Mouse (Mus musculus) lung, postnatal 0 days (tissue): ENCODE data around the gene Usf3. TPM values are rescaled to one million over a fixed set of nuclear protein-coding genes. Genes with fewer than 3 reads are reported as not detected.

Experiments
- ATAC-seq: fragments of 200-750 bp; cut with Nextera tagmentation; 2 replicates; pipeline ENCODE4 v1.8.0; 2017; ENCODE audit warnings: moderate library complexity
- DNase-seq: peaks from one replicate; pipeline ENCODE4 v3.0.0-alpha.2; 2016; ENCODE audit warnings: low spot score
- H3K27ac ChIP-seq: fragments of 300-500 bp; sonication (generic); 2 replicates; pipeline ENCODE4 v1.5.1; 2014; ENCODE audit warnings: antibody characterized with exemption, mild to moderate bottlenecking, low read length, mixed read lengths
- H3K27me3 ChIP-seq: fragments of 300-500 bp; sonication (generic); replicated peaks from 2 replicates; pipeline ENCODE4 v1.6.1; 2014; ENCODE audit warnings: low read length, mixed read lengths; ENCODE audit not compliant: insufficient read depth
- H3K36me3 ChIP-seq: fragments of 300-500 bp; sonication (generic); 2 replicates; pipeline ENCODE4 v1.6.1; 2014; ENCODE audit warnings: low read length, mixed read lengths; ENCODE audit not compliant: insufficient read depth
- H3K4me1 ChIP-seq: fragments of 300-500 bp; sonication (generic); 2 replicates; pipeline ENCODE4 v1.6.1; 2014; ENCODE audit warnings: antibody characterized with exemption, low read depth, low read length, mixed read lengths; ENCODE audit not compliant: insufficient read depth
- H3K4me2 ChIP-seq: fragments of 300-500 bp; sonication (generic); replicated peaks from 2 replicates; pipeline ENCODE4 v1.6.1; 2014; ENCODE audit warnings: low read depth, mild to moderate bottlenecking, low read length, moderate library complexity, mixed read lengths
- H3K4me3 ChIP-seq: fragments of 300-500 bp; sonication (generic); 2 replicates; pipeline ENCODE4 v1.5.1; 2014; ENCODE audit warnings: low read depth, low read length
- H3K9ac ChIP-seq: fragments of 300-500 bp; sonication (generic); replicated peaks from 2 replicates; pipeline ENCODE4 v1.6.1; 2014; ENCODE audit warnings: low read depth, mild to moderate bottlenecking
- H3K9me3 ChIP-seq: fragments of 300-500 bp; sonication (generic); 2 replicates; pipeline ENCODE4 v1.6.1; 2016; ENCODE audit warnings: low read length, mixed read lengths
- CTCF ChIP-seq: IDR thresholded peaks from 2 replicates; pipeline ENCODE4 v1.5.1; 2016; ENCODE audit warnings: antibody characterized with exemption, mild to moderate bottlenecking
- EP300 ChIP-seq: IDR thresholded peaks from 2 replicates; pipeline ENCODE4 v1.6.1; 2016; ENCODE audit warnings: antibody characterized with exemption, mild to moderate bottlenecking, control low read depth
- WGBS: fragments of 180-500 bp; shearing (Covaris S2); extraction: QIAGEN DNeasy Blood & Tissue Kit; methylation state at CpG from one replicate; pipeline ENCODE4 v1.1.7; 2014; 5-methylcytosine and 5-hydroxymethylcytosine counted together
- polyA plus RNA-seq: library from polyadenylated mRNA; unstranded; fragments of >200 nt; fragmentation: Nextera tagmentation; extraction: Ambion mirVana; gene quantifications from 2 replicates; pipeline ENCODE4 v1.2.1, GENCODE M21; 2015

The Usf3 gene
- polyA plus RNA-seq, 1 experiment from 2014 or later: 2.5 TPM

- Histone ChIP-seq H3K4me3 (no peak overlapping the region), H3K4me1 (no peaks in the 10 kb centered on the region), H3K4me2 (no peak overlapping the region), H3K36me3 (no peaks in the 10 kb centered on the region), H3K27ac (no peak overlapping the region), H3K9me3 (no peaks in the 10 kb centered on the region), H3K9ac (no peak overlapping the region), H3K27me3 (no peaks in the 10 kb centered on the region)
- 70% methylated on average over 6 of the region's 6 CpGs for WGBS
- ATAC-seq: no peak
- DNase-seq: no peak
- TF ChIP-seq EP300: no peak
- TF ChIP-seq CTCF: no peak
Measured at GRCm38 (mm10) chr16:44269578-44269977, 96.5 kb downstream of the Usf3 start.

- Histone ChIP-seq H3K27me3 (no peaks in the 10 kb centered on the region), H3K4me1 (no peaks in the 10 kb centered on the region), H3K9me3 (no peaks in the 10 kb centered on the region), H3K36me3 (no peaks in the 10 kb centered on the region), H3K4me3 (no peak overlapping the region), H3K9ac (no peak overlapping the region), H3K4me2 (no peak overlapping the region), H3K27ac (no peak overlapping the region)
- TF ChIP-seq CTCF (no peak), EP300 (no peak)
- 44% methylated on average over 5 of the region's 5 CpGs for WGBS
- DNase-seq: peak; percentile 35
- ATAC-seq: peak; percentile 30; the same call in 1 of the 2 replicates
Measured at GRCm38 (mm10) chr16:44270606-44271005, 97.6 kb downstream of the Usf3 start.

GRCm38 (mm10) chr16:44271371-44272038 is 98.5 kb downstream of the Usf3 start:
- H3K9ac ChIP-seq: no peak overlapping the region
- TF ChIP-seq CTCF (no peak), EP300 (no peak)
- H3K9me3 ChIP-seq: no peaks in the 10 kb centered on the region
- no peaks in the 10 kb centered on the region for H3K4me1 ChIP-seq
- no peaks in the 10 kb centered on the region for H3K27me3 ChIP-seq
- H3K4me2 ChIP-seq: no peak overlapping the region
- H3K27ac ChIP-seq: no peak overlapping the region
- 59% methylated on average over 9 of the region's 9 CpGs for WGBS
- no peaks in the 10 kb centered on the region for H3K36me3 ChIP-seq
- no peak overlapping the region for H3K4me3 ChIP-seq
- no peak for ATAC-seq
- DNase-seq: no peak

Other genes starting within 250 kb of the Usf3 start
- gene Qtrt2, start 246.4 kb upstream of the Usf3 start, polyA plus RNA-seq: 9.3 and 10.1 TPM in 2 replicates
- gene Zdhhc23, start 193.5 kb upstream of the Usf3 start, polyA plus RNA-seq: 1.1 and 1.5 TPM in 2 replicates
- gene Gramd1c, start 109.9 kb upstream of the Usf3 start, polyA plus RNA-seq: 4.1 TPM in 2 replicates
- gene Atp6v1a, start 33.5 kb upstream of the Usf3 start, polyA plus RNA-seq: 77.7 and 87.3 TPM in 2 replicates
- gene Naa50, start 33.4 kb upstream of the Usf3 start, polyA plus RNA-seq: 30.0 and 34.7 TPM in 2 replicates
- 0.53 and 0.98 TPM in 2 replicates for gene Sidt1, start 159.9 kb downstream of the Usf3 start, polyA plus RNA-seq
- 15.4 and 17.5 TPM in 2 replicates for gene Spice1, start 173.9 kb downstream of the Usf3 start, polyA plus RNA-seq
- 4.7 and 6.8 TPM in 2 replicates for gene Cfap44, start 221.6 kb downstream of the Usf3 start, polyA plus RNA-seq